Mouse (Mus musculus): Measurements from ENCODE around the gene Gm45799.

DNA sequence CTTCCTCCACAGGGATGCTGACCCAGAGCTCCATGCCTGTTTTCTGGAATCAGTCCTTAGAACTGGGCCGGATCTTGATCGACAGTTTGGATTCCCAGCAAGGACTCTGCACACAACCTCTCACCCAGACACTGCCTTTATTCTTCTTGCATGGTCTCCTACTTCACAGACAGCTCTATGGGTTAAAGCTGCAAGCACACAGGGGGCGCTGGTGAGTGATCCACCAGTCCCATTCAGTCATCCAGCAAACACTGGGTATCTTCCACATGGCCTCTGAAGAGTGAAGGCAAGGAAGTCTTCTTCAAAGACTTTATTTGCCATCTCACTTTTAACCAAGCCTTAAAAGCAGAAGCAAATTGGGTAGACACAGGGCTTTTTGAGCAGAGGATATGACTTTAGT lies 75.0 kb downstream of the Gm45799 start:
- TF ChIP-seq POLR2A (IDR thresholded peaks at IDR 0.05; ENCODE audit: extremely low read depth, insufficient read depth, low read length) (no peak), CTCF (IDR thresholded peaks at IDR 0.05; ENCODE audit: extremely low read depth, insufficient read depth, low read length) (no peak)
